Mouse (Mus musculus): ENCODE results near the gene Ttc41.

The Ttc41 gene

GRCm38 (mm10) chr10:86784126-86784675 is 78.6 kb downstream of the Ttc41 start:
- no peak for DNase-seq (ENCODE audit: low read depth)

GRCm38 (mm10) chr10:86785396-86785795 is 79.8 kb downstream of the Ttc41 start:
- DNase-seq (ENCODE audit: low read depth): no peak

- no peak for DNase-seq (ENCODE audit: low read depth)
Measured at GRCm38 (mm10) chr10:86786083-86786482, 80.5 kb downstream of the Ttc41 start.

GRCm38 (mm10) chr10:86788193-86788592 is 82.6 kb downstream of the Ttc41 start:
- no peak for DNase-seq (ENCODE audit: low read depth)

- no peak for DNase-seq (ENCODE audit: low read depth)
Measured at GRCm38 (mm10) chr10:86789146-86789672, 83.6 kb downstream of the Ttc41 start.

GRCm38 (mm10) chr10:86791507-86792184 is 86.0 kb downstream of the Ttc41 start:
- no peak for DNase-seq (ENCODE audit: low read depth)

GRCm38 (mm10) chr10:86793509-86793951 is 87.9 kb downstream of the Ttc41 start:
- no peak for DNase-seq (ENCODE audit: low read depth)

GRCm38 (mm10) chr10:86794196-86794595 is 88.6 kb downstream of the Ttc41 start:
- DNase-seq (ENCODE audit: low read depth): no peak

- DNase-seq (ENCODE audit: low read depth): no peak
Measured at GRCm38 (mm10) chr10:86794794-86795535, 89.4 kb downstream of the Ttc41 start.

- no peak for DNase-seq (ENCODE audit: low read depth)
Measured at GRCm38 (mm10) chr10:86796073-86796741, 90.6 kb downstream of the Ttc41 start.

- no peak for DNase-seq (ENCODE audit: low read depth)
Measured at GRCm38 (mm10) chr10:86807362-86807761, 101.8 kb downstream of the Ttc41 start.

- no peak for DNase-seq (ENCODE audit: low read depth)
Measured at GRCm38 (mm10) chr10:86808013-86808758, 102.6 kb downstream of the Ttc41 start.

- DNase-seq (ENCODE audit: low read depth): no peak
Measured at GRCm38 (mm10) chr10:86810000-86810399, 104.4 kb downstream of the Ttc41 start.

GRCm38 (mm10) chr10:86810612-86811011 is 105.0 kb downstream of the Ttc41 start:
- no peak for DNase-seq (ENCODE audit: low read depth)

GRCm38 (mm10) chr10:86814292-86815131 is 108.9 kb downstream of the Ttc41 start:
- DNase-seq (ENCODE audit: low read depth): no peak

- DNase-seq (ENCODE audit: low read depth): no peak
Measured at GRCm38 (mm10) chr10:86815133-86815532, 109.5 kb downstream of the Ttc41 start.

GRCm38 (mm10) chr10:86819649-86820165 is 114.1 kb downstream of the Ttc41 start:
- no peak for DNase-seq (ENCODE audit: low read depth)

- DNase-seq (ENCODE audit: low read depth): no peak
Measured at GRCm38 (mm10) chr10:86821014-86821413, 115.4 kb downstream of the Ttc41 start.

- no peak for DNase-seq (ENCODE audit: low read depth)
Measured at GRCm38 (mm10) chr10:86824093-86824492, 118.5 kb downstream of the Ttc41 start.

GRCm38 (mm10) chr10:86824871-86825270 is 119.3 kb downstream of the Ttc41 start:
- no peak for DNase-seq (ENCODE audit: low read depth)
